Mouse (Mus musculus): ENCODE results near the gene Tmem132c.

The Tmem132c gene

DNA sequence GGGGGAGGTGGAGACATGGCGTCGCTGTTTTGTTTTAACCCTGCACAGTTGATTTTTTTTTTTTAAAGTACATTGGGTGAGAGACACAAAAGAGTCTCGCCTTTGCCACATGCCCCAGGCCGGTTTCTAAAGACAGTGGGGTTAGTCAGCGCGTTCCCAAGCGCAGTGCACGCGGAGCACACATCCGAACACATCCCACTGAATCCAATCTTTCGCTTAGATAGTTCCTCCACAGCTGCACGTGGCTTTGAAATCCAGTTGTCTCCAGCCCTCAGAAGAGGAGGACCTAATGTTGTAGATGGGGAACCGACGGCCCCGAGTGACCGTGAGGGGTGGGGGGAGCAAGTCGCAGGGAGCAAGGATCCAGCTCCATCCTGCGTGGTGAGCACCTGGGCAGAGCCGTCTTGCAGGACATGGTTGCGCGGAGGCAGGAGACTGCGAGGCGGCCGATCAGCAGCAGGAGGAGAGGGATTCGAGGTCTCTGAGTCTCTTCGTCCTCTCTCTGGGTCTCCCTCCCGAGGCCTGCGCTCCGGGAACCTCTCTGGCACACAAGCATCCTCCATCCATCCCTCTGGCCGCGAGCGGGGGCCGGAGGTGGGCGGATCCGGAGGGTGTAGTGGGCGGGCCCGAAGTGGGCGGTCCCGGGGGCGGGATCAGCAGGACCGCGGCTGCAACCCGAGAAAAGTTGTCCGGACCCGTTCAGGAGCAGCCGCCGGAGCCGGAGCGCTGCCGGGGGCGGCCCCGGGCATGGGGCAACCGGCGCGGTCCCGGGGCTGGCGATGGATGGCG is at the start of gene Tmem132c:
Tmem132c (plus strand) TSS at position 673 of the 789 bp plus-strand sequence.
- no peak for DNase-seq (ENCODE audit: low spot score)

DNA sequence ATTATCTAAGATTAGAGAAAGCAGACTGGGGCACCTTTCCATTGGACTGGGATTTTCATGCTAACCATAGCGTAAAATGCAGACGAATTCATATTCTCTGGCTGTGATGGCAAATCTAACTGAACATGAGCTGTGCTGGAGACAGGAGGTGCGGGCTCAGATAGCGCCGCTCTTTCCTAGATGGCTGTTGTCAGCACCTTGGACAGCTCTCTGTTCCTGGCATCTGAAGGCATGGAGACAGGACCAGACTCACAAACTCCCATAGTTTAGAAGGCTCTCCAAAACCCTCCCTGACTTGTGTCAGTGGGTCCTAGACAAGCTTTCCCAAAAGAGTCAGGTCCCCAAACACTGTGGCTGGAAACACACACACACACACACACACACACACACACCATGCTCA is 49.7 kb upstream of the Tmem132c start:
- DNase-seq (ENCODE audit: low spot score), result no peak

DNA sequence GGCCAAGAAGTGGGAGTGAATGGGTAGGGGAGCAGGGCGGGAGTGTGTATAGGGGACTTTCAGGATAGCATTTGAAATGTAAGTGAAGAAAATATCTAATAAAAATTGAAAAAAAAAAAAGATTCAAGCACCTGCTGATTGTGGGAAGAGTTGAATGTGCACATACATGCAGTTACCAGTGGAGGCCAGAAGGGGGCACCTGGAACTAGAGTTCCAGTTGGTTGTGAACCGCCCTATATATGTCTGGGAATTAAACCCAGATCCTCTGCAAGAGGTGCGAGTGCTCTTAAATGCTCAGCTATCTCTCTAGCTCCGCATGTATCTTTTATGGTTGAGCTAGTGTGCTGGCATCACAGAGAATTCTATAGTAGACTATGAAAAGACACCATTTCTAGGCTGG is 42.8 kb upstream of the Tmem132c start:
- no peak for DNase-seq (ENCODE audit: low spot score)

DNA sequence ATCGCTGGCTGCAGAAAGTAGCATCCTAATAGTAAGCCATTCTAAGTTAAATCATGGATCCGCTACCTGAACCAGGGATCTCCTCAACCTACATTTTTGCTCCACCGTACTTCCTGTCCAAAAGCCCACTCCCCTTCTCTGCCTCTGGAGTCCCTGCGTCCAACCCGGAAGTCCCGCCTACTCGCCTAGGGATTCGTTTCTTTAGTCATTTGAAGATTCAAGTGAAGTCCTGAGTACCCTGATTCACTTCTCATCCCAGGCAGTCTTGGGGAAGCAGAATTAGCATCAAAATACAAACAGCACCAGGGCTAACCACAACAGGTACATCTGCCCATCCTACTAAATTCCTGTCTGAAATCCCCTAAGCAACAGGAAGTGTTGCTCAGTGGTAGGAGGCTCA is 36.7 kb upstream of the Tmem132c start:
- DNase-seq (ENCODE audit: low spot score), result no peak

DNA sequence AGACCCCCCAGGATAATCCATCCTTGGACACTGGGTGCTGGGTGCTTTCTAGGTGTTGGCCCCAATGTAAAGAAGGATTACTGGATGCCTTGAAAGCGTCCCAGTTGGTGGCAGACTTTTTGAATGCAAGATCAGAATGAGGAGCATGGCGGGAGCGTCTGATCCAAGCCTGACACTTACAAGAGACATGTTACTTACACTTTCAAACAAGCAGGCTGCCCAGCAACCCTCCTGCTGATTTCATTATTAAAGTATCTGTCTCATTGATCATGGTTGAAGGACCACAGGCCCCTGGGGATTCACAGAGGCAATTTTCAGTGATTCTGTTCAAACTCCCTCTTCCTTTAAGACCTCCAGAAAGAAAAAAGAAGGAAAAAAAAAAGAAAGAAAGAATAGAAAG is 25.2 kb upstream of the Tmem132c start:
- no peak for DNase-seq (ENCODE audit: low spot score)

DNA sequence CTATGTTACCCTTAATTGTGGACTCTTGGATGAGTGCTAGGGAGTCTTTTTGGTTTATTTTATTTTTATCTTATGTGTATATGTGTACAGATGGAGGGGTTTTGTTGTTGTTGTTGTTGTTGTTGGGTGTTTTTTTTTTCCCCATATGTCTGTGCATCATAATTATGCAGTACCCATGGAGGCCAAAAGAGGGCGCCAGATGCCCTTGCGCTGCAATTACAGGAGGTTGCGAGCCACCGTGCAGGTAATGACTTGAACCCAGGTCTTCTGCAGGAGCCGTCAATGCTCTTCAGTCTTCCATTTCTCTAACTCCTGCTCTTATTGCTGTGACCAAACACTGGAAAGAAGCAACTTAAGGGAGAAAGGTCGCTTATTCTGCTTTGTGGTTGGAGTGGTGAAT is 23.9 kb upstream of the Tmem132c start:
- DNase-seq (ENCODE audit: low spot score), result no peak

DNA sequence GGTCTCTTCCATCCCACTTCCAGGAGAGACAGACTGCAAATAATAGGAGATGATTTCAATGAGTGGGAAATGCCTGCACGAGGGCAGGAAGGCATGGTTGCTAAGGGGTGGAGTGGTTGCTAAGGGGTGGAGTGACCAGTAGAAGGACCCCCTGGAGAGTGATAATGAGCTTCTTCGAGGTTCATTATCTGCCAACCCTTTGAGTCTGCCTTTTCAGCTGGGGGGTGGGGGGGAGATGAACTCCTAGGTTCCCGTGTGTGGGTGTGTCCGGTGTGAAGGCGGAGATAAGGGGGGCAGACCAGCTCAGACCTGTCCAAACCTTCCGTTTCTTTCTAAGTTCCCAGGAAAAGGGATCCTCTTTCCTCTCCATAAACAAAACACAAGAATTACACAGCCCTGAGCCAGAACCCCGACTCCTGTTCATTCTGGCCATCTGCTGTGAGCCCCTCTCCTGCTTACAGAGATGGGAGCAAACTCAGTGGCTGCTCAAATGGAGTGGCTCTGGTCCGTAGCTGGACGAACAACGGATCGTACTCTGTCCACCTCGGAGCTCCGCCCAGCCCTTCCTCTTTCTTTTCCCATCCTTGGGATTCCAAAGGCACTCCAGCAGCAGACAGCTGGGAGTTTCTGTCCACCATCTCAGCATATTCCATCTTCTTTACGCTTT is 13.5 kb upstream of the Tmem132c start:
- no peak for DNase-seq (ENCODE audit: low spot score)

DNA sequence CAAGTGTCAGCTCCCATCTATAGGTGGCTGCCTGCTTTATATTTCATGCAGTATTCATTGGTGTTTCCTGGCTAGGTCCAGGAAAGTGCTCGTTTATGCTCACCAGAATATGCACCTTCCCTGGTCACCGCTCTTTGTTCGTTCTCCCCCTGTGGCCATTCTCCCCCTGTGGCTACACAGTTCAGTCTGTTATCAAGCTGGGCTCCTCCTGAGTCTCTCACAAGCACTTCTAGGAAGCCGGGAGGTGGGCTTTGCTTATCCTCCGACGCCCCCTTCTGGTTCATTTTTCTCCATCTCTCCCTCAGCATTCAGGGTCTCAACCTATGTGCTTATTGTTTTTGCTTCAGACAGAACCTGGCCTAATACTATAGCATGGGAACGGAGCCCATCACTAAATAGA is 6.9 kb upstream of the Tmem132c start:
- DNase-seq (ENCODE audit: low spot score), result no peak

DNA sequence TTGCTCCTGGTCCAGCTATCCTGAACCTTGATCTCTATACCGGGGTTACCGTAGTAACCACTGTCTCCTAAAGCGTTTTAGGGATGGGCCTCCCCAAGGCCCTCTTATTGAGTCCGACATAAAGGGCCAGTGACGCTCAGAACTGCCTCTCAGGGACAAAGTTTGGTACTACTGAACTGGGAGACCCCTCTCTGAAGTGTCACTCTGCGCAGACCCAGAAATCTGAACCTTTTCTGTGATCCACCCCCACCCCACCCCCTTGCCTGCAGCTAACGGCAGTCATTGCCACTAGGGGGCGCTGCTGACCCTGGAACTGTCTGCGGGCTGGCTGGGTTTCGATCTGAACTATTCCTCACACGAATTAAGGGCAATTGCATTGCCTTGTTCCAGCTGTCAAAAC is 6.4 kb upstream of the Tmem132c start:
- no peak for DNase-seq (ENCODE audit: low spot score)

DNA sequence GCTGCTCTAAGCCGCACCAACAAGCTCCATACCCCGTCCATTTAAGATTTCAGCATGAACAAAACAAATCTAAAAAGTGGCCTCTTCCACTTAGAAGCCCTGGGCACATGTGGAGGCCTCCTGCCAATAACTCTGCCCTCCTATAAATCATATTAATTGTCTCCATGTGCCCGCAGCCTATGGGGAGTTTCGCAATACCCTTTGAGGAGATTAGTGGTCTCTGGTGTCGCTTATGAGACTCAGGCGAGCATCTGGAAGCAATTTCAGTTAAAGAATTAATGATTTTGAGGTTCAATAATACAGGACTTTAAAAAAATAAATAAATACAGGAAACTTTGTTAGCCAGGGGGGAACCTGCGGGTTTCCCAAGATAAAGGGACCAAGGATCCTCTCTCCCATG is 1.9 kb upstream of the Tmem132c start:
- DNase-seq (ENCODE audit: low spot score), result no peak

DNA sequence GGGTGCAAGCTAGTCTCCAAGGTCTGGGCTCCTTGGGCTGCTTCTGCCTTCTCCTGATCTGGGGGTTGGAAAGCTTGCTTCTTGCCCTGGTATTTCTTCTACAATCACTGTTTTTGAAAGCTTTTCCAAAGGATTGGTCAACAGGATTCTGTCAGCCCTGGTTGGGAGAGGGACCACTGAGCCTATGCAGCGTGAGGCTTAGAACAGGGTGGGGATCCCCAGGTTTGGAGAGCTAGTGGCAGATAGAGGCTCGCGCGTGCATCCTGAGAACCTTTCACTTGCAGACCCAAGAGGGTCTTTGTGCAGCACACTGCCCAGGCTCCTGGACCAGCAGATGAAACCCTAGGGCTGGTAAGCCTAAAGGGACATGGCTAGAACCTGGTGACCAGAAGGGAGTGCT is 962 bp upstream of the Tmem132c start:
- DNase-seq (ENCODE audit: low spot score), result no peak

DNA sequence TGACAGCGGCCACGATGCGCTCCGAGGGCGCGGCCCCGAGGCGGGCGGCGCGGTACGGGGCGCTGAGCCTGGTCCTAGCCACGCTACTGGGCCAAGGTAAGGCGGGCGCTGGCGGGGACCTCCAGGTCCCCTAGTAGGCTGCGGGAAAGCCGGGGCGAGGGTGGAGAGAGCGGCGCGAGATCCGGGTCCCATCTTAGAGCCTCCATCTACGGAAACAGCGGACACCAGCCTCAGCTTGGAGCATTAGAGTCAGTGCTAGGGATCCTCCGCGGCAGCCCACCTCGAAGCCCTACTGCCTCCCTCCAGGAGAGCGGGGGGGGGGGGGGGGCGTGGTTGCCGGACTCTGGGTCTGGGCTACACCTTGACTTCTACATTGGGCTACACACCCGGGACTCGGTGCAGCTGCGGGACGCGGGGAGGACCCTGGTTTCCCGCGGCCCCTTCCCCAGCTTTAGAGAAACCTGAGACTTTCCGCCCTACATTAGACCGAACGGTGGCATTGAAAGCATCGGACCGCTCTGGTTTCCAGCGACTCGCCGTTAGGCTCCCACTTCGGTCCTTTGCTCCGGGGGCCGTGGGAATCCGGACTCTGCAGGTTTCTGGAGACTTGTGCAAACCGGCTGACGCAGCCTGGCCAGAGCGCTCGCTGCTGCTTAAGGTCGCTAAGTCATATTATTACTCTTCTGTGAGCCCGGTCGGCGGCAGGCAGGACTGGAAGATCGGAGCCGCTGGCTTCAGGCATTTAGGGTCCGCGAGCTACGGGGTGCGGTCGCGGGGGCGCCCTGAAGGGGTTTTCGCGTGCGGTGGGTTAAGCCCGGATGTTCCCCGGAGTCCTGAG is 536 bp downstream of the Tmem132c start:
- no peak for DNase-seq (ENCODE audit: low spot score)

DNA sequence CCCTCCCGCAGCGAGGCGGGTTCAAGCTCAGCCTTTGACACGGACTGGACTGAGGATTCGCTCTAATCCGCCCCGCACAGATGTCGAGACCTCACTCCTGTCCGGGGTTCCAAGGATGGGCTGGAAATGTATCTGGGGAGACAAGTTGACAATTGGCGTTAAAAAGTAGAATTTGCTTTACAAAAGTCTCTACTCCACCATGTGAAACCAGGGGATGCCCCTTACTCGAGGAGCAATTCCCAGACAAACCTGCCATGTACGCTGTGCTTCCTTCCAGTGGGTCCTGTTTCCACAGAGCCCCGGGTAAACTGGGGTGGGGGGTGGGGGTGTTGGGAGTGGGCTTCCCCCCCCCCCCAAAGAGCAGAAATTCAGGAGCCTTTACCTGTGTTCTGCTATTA is 1.2 kb downstream of the Tmem132c start:
- no peak for DNase-seq (ENCODE audit: low spot score)

DNA sequence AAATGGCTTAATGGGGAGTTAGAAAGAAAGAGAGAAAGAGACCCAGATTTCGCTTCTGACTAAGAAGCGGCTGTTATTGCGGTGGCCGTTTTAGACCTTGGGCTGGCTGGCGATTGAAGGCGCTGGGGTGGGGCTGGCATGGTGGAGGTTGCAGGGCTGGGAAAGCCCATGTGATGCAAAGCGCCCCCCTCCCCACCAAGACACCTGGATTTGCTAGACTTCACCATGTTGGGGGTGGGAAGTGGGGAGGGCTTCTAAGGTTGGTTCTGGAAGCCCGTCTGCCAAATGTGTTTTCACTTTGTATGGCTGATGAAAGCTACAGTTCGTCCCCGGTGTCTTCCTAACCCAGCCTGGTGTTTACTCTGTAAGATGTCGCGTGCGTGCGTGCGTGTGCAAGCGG is 1.6 kb downstream of the Tmem132c start:
- DNase-seq (ENCODE audit: low spot score), result no peak

DNA sequence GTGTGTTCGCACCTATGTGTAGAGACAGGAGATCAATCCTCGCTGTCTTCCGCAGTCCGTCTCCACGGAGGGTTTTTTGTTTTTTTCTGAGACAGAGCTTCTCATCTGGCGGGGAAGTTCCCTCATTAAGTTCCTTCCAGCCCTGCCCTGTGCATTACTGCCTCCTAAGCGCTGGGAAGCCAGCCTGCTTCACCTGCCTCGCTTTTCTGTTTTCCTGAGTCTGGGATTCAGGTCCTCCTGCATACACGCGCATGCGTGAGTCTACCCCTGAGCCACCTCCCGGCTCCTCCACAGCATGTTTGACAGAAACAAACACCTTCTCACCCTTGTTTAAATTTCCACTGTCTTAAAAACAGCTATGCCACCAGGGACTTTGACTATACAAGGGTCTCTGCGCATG is 2.0 kb downstream of the Tmem132c start:
- no peak for DNase-seq (ENCODE audit: low spot score)

DNA sequence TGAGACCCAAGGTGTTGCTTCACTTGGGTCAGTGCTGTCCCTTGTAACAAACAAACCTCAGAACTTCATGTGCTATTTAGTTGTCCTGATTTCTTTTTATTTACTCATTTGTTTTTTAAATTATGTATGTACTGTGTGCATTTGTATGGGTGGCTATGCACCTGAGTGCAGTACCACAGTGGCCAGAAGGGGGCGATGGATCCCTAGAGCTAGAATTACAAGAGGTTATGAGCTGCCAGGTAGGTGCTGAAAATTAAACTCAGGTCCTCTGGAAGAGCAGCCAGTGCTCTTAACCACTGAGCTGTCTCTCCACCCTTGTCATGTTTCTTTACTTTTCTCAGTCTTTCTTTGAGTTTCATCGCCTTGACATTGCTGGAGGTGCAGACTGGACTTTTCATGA is 11.7 kb downstream of the Tmem132c start:
- DNase-seq (ENCODE audit: low spot score), result no peak

DNA sequence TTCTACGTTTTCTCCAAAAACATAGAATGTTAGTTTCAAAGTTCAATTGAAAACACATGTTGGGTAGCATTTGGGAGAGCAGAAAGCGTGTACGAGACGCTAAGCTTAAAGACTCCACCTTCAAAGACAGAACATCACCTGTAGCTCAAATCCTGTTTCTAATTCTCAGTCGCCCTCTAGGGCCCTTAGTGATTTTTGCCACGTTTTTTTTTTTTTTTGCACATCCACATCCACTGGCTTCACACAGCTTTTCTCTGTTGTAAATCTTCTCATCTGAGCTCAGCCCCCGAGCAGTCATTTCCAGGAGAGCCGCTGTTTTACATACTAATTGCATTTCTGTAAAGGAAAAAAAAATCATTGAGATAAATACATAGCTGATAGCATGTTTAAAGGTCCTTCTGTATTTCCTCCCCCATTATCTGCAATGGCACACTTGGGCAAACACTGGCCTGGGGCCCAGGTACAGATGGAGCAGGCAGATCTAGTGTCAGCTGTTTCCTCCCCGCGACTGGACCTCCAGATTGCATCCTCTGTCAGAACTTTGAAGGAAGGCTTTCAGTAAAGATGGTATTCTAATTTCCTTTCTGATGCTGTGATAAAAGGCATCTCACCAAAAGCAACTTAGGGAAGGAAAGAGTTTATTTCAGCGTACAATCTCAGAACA is 15.5 kb downstream of the Tmem132c start:
- no peak for DNase-seq (ENCODE audit: low spot score)

DNA sequence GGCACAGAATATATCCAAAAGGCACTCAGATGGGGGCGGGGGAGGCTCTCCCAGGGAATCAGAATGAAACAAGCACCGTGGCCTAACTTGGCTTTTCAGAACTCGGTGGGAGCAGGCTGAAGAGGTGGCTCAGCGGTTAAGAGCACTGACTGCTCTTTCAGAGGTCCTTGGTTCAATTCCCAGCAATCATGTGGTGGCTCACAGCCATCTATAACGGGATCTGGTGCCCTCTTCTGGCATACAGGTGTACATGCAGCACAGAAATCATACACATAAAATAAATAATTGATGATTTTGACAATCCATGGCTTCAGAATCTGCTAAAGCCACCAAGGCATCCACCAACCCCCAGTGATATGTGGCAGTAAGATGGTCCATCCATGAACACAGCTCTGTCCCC is 20.5 kb downstream of the Tmem132c start:
- no peak for DNase-seq (ENCODE audit: low spot score)

DNA sequence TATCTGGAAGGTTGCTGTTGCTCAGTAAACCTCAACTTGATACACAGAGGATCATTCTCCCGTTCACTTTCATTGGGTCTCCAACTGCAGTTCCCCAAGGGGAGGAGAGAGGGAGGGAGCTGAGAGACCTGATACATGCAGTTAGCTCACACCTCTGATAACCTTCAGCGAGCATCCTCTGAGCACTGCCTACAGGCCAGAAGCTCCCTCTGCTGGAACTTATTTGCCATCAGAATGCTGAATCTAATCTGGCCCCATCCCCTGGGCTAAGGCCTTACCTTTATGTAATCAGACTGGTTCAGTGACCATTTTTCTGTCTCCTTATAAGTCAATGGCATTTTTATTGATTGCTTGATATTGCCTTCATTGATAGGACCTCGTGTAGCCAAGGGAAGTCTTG is 29.5 kb downstream of the Tmem132c start:
- DNase-seq (ENCODE audit: low spot score), result no peak

DNA sequence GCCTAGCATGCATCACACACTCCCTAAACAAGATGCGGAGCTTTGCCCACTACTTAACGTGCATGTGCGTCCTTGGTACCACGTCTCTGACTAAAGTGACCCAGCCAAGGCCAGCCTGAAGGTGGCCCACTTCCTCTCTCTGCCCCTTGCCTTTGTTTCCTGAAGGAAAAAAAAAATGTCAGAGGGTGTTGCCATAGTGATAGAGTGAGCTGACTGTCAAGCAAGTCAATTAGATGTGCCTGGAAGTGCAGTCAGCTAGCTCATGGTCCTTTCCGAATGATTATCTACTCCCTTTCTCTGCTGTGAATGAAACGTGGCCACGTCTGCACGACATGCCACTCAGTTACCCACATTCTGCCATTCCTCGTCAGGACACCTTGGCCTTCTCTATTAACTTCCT is 37.9 kb downstream of the Tmem132c start:
- DNase-seq (ENCODE audit: low spot score), result no peak

DNA sequence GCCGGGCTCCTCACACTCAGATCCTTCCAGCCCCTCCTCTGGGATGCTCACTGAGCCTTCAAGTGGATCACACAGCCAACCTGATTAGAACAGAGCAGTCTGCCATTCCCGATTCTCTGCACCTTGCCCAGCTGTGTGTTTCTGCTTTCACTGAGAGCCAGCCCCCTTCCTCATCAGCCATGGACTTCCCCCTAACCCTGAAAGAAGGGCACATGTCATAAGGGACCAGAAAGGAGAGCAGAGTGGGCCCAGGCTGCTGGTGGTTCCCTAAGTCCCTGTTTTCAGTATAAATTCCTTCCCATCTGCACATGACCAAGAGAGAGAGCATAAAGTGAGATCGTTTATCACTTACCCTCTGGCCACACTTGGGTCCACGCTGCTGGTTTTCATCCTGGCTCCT is 39.6 kb downstream of the Tmem132c start:
- DNase-seq (ENCODE audit: low spot score), result no peak

DNA sequence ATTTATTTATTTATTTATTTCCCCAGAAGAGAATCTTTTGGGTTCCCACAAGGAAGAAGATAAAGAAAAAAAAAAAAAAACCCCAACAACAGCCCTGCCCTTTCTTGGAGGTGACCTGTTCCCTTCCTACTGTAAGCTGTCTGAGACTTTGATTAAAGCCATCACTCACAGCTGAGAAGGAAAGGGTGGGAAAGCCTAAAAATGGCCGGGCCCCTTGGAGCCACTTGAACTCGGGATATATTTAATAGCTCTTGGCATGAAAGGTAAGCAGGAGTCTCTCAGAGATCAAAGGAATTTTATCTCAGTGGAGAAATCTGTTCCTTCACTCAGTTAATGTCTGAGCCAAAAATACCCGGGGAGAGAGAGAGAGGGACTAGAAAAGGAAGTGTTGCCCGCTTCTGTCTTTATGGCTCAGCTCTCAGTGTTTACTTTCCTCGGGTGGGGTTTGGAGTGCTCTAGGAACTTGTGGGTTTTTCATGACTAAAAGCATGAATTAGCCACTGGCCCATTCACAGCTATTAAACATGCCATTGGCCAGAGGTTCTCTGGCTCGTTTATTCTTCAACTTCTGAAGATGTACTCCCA is 41.0 kb downstream of the Tmem132c start:
- no peak for DNase-seq (ENCODE audit: low spot score)
